Mouse (Mus musculus): Measurements from ENCODE around the gene Crim1. TPM values are rescaled to one million over a fixed set of nuclear protein-coding genes. Genes with fewer than 3 reads are reported as not detected.

Gene Crim1
- polyA plus RNA-seq, 1 experiment from 2014 or later: 7.2 TPM

DNA sequence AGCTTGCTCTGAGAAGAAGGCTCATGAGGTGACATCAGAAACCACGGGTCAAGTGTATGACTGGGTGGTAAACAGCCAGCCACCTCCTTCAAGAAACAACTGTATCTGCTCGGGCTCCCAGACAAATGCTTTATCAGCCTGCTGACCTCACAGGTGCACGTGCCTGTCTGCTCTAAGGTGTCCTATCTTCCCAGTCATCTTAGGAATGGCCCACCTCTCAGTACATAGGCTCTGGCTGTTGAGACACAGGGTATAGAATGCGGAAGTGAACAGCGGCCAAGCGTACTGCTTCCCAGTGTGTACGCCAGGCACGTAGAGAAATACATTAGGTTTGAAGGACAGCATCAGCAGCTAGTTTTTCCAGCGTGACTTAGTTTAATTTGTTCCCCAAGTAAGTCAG lies 106.4 kb downstream of the Crim1 start:
- Histone ChIP-seq H3K4me1 (ENCODE audit: control insufficient read depth, insufficient read depth, low read length) (no peaks in the 10 kb centered on the region), H3K4me3 (ENCODE audit: low read depth, low read length) (no peak overlapping the region), H3K36me3 (ENCODE audit: control insufficient read depth, insufficient read depth, low read length) (peaks cover 7% of the 10 kb centered on the region; the same call in 1 of the 2 replicates), H3K9me3 (ENCODE audit: control insufficient read depth, low read length) (no peaks in the 10 kb centered on the region), H3K27me3 (replicated peaks; ENCODE audit: control insufficient read depth, insufficient read depth, low read length) (no peaks in the 10 kb centered on the region), H3K27ac (replicated peaks; ENCODE audit: low read depth, low read length) (no peak overlapping the region), H3K4me2 (ENCODE audit: low read depth, low read length) (no peak overlapping the region), H3K9ac (ENCODE audit: low read depth, low read length) (no peak overlapping the region)
- DNase-seq (ENCODE audit: low spot score) (no peak), ATAC-seq (ENCODE audit: low read depth) (no peak)
- 95% methylated on average over 9 of the region's 9 CpGs for WGBS

DNA sequence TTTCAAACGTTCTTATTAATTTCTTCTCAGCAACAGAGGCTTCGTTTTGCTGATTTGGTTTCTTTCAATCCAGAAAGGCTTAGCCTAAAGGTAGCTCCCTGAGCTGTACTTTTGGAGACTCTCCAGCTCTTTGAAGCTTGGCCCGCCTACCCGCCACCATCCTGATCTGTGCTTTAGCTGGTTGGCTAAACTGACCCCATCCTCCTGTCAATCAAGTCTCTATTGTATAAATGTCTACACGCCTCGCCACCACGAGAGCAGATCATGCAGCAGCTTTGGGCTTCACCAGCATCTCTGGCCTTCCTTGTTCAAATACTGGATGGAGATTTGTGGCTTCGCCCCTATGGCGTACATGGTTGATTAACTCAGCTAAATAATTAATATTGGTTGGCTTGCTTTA lies 108.2 kb downstream of the Crim1 start:
- no peak overlapping the region for H3K4me3 ChIP-seq (ENCODE audit: low read depth, low read length)
- WGBS: 92% methylated on average over 9 of the region's 9 CpGs
- no peak overlapping the region for H3K4me2 ChIP-seq (ENCODE audit: low read depth, low read length)
- no peak overlapping the region for H3K27ac ChIP-seq (replicated peaks; ENCODE audit: low read depth, low read length)
- ATAC-seq (ENCODE audit: low read depth): no peak; the same call in 1 of the 2 replicates
- peaks cover 10% of the 10 kb centered on the region; the same call in 1 of the 2 replicates for H3K36me3 ChIP-seq (ENCODE audit: control insufficient read depth, insufficient read depth, low read length)
- no peaks in the 10 kb centered on the region for H3K9me3 ChIP-seq (ENCODE audit: control insufficient read depth, low read length)
- no peaks in the 10 kb centered on the region for H3K4me1 ChIP-seq (ENCODE audit: control insufficient read depth, insufficient read depth, low read length)
- H3K9ac ChIP-seq (ENCODE audit: low read depth, low read length): no peak overlapping the region
- no peaks in the 10 kb centered on the region for H3K27me3 ChIP-seq (replicated peaks; ENCODE audit: control insufficient read depth, insufficient read depth, low read length)
- DNase-seq (ENCODE audit: low spot score): no peak

DNA sequence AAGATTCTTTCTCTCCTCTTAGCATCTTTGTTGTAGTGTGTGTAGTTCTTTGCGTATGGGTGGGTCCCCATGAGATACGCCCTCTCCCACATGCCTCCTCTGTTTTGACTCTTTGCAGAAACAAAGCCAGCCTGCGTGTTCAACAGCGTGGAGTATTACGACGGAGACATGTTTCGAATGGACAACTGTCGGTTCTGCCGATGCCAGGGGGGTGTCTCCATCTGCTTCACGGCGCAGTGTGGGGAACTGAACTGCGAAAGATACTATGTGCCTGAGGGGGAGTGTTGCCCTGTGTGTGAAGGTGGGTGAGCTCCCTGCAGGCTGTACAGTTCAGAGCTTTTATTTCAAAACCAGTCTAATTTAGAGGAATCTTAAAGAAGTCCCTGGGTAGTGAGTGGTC lies 113.0 kb downstream of the Crim1 start:
- Histone ChIP-seq H3K4me1 (ENCODE audit: control insufficient read depth, insufficient read depth, low read length) (no peaks in the 10 kb centered on the region), H3K9ac (ENCODE audit: low read depth, low read length) (no peak overlapping the region), H3K27me3 (replicated peaks; ENCODE audit: control insufficient read depth, insufficient read depth, low read length) (no peaks in the 10 kb centered on the region), H3K36me3 (ENCODE audit: control insufficient read depth, insufficient read depth, low read length) (peaks cover 28% of the 10 kb centered on the region), H3K4me3 (ENCODE audit: low read depth, low read length) (no peak overlapping the region), H3K9me3 (ENCODE audit: control insufficient read depth, low read length) (no peaks in the 10 kb centered on the region), H3K4me2 (ENCODE audit: low read depth, low read length) (no peak overlapping the region), H3K27ac (replicated peaks; ENCODE audit: low read depth, low read length) (no peak overlapping the region)
- 88% methylated on average over 12 of the region's 12 CpGs for whole genome bisulfite sequencing
- DNase-seq (ENCODE audit: low spot score) (no peak), ATAC-seq (ENCODE audit: low read depth) (no peak)

DNA sequence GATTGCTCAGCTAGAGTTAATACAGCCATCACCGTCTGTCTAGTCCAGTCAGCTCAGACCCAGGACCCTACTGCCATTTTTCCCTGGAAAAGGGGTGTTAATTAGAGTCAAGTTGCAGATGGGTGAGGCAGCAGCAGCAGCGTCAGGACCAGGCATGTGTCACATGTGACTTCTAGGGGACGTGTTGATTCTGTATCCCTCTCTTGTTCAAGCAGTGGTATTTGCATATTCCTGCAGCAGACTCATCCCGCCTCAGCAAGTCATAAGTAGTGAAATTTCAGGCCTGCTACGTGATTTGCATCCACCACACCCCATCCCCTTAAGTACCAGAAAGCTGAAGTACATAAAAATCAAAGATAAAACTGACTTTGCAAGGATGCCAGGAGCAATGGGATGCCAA lies 113.6 kb downstream of the Crim1 start:
- ATAC-seq (ENCODE audit: low read depth) (no peak), DNase-seq (ENCODE audit: low spot score) (no peak)
- no peak overlapping the region for H3K4me3 ChIP-seq (ENCODE audit: low read depth, low read length)
- H3K27me3 ChIP-seq (replicated peaks; ENCODE audit: control insufficient read depth, insufficient read depth, low read length): no peaks in the 10 kb centered on the region
- H3K4me2 ChIP-seq (ENCODE audit: low read depth, low read length): no peak overlapping the region
- 68% methylated on average over 5 of the region's 5 CpGs for WGBS
- H3K27ac ChIP-seq (replicated peaks; ENCODE audit: low read depth, low read length): no peak overlapping the region
- no peaks in the 10 kb centered on the region for H3K9me3 ChIP-seq (ENCODE audit: control insufficient read depth, low read length)
- H3K4me1 ChIP-seq (ENCODE audit: control insufficient read depth, insufficient read depth, low read length): no peaks in the 10 kb centered on the region
- H3K36me3 ChIP-seq (ENCODE audit: control insufficient read depth, insufficient read depth, low read length): peaks cover 29% of the 10 kb centered on the region
- no peak overlapping the region for H3K9ac ChIP-seq (ENCODE audit: low read depth, low read length)

DNA sequence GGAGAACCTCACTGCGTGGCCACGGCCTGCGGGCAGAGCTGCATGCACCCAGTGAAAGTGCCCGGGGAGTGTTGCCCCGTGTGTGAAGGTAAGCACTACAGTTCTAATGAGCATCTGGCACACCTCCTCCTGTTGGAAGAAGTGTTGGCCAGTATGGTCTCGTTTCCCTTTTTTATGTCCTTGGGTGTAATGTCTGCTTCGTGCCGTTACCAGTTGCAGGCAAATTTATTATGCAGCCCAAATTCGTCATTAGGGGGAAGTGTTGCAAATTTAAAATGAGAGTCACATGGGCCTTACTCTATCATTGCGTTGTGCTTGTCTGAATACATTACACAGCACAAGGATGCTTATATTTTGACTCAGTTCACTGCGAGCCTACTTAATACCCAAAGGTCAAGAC lies 115.6 kb downstream of the Crim1 start:
- DNase-seq (ENCODE audit: low spot score): no peak
- Histone ChIP-seq H3K4me2 (ENCODE audit: low read depth, low read length) (no peak overlapping the region), H3K4me1 (ENCODE audit: control insufficient read depth, insufficient read depth, low read length) (no peaks in the 10 kb centered on the region), H3K9me3 (ENCODE audit: control insufficient read depth, low read length) (no peaks in the 10 kb centered on the region), H3K27ac (replicated peaks; ENCODE audit: low read depth, low read length) (no peak overlapping the region), H3K27me3 (replicated peaks; ENCODE audit: control insufficient read depth, insufficient read depth, low read length) (no peaks in the 10 kb centered on the region), H3K4me3 (ENCODE audit: low read depth, low read length) (no peak overlapping the region), H3K36me3 (ENCODE audit: control insufficient read depth, insufficient read depth, low read length) (peaks cover 37% of the 10 kb centered on the region), H3K9ac (ENCODE audit: low read depth, low read length) (no peak overlapping the region)
- ATAC-seq (ENCODE audit: low read depth): no peak
- WGBS: 91% methylated on average over 11 of the region's 11 CpGs

DNA sequence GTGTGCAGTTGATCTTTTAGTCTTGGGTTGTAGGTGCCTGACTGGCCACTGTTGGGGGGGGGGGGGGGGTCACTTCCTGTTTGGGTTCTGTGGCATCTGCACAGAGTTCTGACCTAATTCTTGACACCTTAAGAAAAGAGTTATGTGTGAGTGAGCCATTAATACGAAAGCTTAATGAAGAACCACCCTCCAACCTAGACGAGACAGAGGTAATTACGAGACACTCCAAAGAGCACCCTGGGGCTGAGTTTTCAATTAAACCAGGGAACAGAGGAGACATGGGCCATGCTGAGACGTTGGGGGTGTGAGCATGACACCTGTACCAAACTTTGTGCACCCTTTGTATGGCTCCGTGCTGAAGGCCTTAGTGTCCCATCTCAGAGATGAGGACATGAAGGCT lies 117.3 kb downstream of the Crim1 start:
- Histone ChIP-seq H3K27me3 (replicated peaks; ENCODE audit: control insufficient read depth, insufficient read depth, low read length) (no peaks in the 10 kb centered on the region), H3K36me3 (ENCODE audit: control insufficient read depth, insufficient read depth, low read length) (peaks cover 37% of the 10 kb centered on the region)
- 83% methylated on average over 5 of the region's 5 CpGs for WGBS

DNA sequence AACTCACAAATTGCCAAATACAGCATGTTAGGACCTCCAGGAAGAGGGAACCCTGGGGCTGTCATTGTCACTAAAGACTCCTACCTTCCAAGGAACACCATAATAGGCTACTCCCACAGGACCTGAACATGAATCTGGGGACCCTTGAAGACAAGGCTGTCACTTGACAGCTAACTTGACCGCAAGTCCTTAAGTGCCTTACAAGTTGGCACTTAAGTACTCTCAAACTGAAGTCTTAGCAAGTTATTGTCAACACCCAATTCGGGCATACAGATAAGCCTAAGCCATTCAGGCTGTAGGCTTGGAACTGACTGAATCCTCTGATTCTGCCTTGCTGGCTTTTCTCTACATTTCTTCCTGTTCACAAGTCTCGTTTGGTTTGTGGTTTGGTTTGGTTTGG lies 118.8 kb downstream of the Crim1 start:
- no peak for ATAC-seq (ENCODE audit: low read depth)
- no peak for DNase-seq (ENCODE audit: low spot score)
- H3K4me2 ChIP-seq (ENCODE audit: low read depth, low read length): no peak overlapping the region
- no peak overlapping the region for H3K9ac ChIP-seq (ENCODE audit: low read depth, low read length)
- H3K4me1 ChIP-seq (ENCODE audit: control insufficient read depth, insufficient read depth, low read length): peaks cover 4% of the 10 kb centered on the region; the same call in 1 of the 2 replicates
- no peak overlapping the region for H3K27ac ChIP-seq (replicated peaks; ENCODE audit: low read depth, low read length)
- no peaks in the 10 kb centered on the region for H3K27me3 ChIP-seq (replicated peaks; ENCODE audit: control insufficient read depth, insufficient read depth, low read length)
- 79% methylated on average over 3 of the region's 3 CpGs for WGBS
- no peaks in the 10 kb centered on the region for H3K9me3 ChIP-seq (ENCODE audit: control insufficient read depth, low read length)
- peaks cover 30% of the 10 kb centered on the region for H3K36me3 ChIP-seq (ENCODE audit: control insufficient read depth, insufficient read depth, low read length)
- no peak overlapping the region for H3K4me3 ChIP-seq (ENCODE audit: low read depth, low read length)

More for the DNA sequence above, 117.3 kb downstream of the Crim1 start:
- DNase-seq (ENCODE audit: low spot score): no peak
- ATAC-seq (ENCODE audit: low read depth): no peak
- Histone ChIP-seq H3K4me1 (ENCODE audit: control insufficient read depth, insufficient read depth, low read length) (peaks cover 3% of the 10 kb centered on the region; the same call in 1 of the 2 replicates), H3K27ac (replicated peaks; ENCODE audit: low read depth, low read length) (no peak overlapping the region), H3K4me2 (ENCODE audit: low read depth, low read length) (no peak overlapping the region), H3K4me3 (ENCODE audit: low read depth, low read length) (no peak overlapping the region), H3K9me3 (ENCODE audit: control insufficient read depth, low read length) (no peaks in the 10 kb centered on the region), H3K9ac (ENCODE audit: low read depth, low read length) (no peak overlapping the region)

DNA sequence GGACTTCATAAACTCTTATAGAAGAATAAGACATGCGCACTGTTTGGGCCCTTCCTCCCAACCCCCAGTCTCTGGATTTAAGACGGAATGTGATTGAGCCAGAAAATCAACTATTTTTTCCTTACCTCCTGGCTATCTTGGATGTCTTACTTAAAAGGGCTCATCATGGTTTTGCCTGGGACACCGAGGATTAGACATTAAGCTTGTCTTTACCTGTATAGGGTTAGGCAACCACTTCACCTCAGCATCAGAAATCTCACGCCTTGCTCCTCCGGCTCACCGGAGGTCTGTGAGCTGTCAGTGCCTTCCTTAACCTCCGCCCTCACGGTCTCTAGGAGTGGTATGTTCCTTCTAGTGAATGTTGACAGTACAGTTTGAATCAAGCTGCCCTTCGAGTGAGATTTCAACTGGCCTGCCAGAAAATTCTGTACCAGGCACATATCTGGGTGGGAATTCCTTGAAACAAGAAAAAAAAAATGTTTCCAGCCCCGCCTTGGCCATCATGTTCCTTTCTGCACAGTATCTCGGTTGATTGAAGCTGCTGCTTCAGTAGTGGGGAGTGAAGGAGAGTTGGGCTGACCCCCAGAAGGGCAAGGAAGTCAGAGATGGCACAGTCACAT lies 121.3 kb downstream of the Crim1 start:
- H3K27me3 ChIP-seq (replicated peaks; ENCODE audit: control insufficient read depth, insufficient read depth, low read length): no peaks in the 10 kb centered on the region

More for the DNA sequence above, 121.3 kb downstream of the Crim1 start:
- peaks cover 19% of the 10 kb centered on the region for H3K36me3 ChIP-seq (ENCODE audit: control insufficient read depth, insufficient read depth, low read length)
- 71% methylated on average over 11 of the region's 11 CpGs for WGBS
- peaks cover 4% of the 10 kb centered on the region; the same call in 1 of the 2 replicates for H3K4me1 ChIP-seq (ENCODE audit: control insufficient read depth, insufficient read depth, low read length)
- H3K4me3 ChIP-seq (ENCODE audit: low read depth, low read length): no peak overlapping the region
- H3K9ac ChIP-seq (ENCODE audit: low read depth, low read length): no peak overlapping the region
- H3K4me2 ChIP-seq (ENCODE audit: low read depth, low read length): no peak overlapping the region
- ATAC-seq (ENCODE audit: low read depth): no peak
- no peaks in the 10 kb centered on the region for H3K9me3 ChIP-seq (ENCODE audit: control insufficient read depth, low read length)
- DNase-seq (ENCODE audit: low spot score): no peak
- no peak overlapping the region for H3K27ac ChIP-seq (replicated peaks; ENCODE audit: low read depth, low read length)

Measured in embryonic facial prominence, embryonic 14.5 days (tissue).